Mouse (Mus musculus): Measurements from ENCODE around the gene Ppp1r26. TPM values are rescaled to one million over a fixed set of nuclear protein-coding genes. Genes with fewer than 3 reads are reported as not detected.
A peak's percentile ranks its signal among the peaks of the same experiment; 100 is the strongest.

Ppp1r26 gene
- polyA plus RNA-seq, 1 experiment from 2014 or later, result 5.0 TPM

DNA sequence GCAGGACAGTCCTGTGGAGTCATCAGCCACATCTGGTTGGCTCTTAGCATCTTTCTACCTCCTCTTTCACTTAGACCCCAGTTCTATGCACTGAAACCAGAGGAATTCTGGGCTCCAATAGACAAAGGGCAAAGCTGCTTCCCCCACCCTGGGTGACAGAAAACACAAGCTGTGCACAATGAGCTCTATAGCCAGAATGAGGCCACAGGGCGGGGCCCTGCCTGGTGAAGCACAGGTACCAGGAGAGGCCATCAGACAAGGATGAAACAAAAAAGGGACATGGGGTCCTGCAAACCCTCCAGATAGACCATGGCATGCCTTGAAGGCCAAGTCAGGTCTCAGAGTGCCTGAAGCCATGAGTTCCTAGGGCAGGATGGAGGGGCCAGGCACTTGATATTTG, 30.1 kb upstream of the Ppp1r26 start:
- no peak for DNase-seq (ENCODE audit: low spot score)
- H3K27ac ChIP-seq (replicated peaks), result no peak overlapping the region; the same call in 1 of the 2 replicates
- H3K36me3 ChIP-seq (replicated peaks), result no peaks in the 10 kb centered on the region
- no peaks in the 10 kb centered on the region for H3K9me3 ChIP-seq
- no peaks in the 10 kb centered on the region for H3K27me3 ChIP-seq (replicated peaks; ENCODE audit: low read depth, poor library complexity, severe bottlenecking)
- 79% methylated on average over 1 of the region's 1 CpGs for WGBS
- no peak overlapping the region for H3K4me3 ChIP-seq
- H3K4me1 ChIP-seq, result peaks cover 6% of the 10 kb centered on the region; the same call in 1 of the 2 replicates

DNA sequence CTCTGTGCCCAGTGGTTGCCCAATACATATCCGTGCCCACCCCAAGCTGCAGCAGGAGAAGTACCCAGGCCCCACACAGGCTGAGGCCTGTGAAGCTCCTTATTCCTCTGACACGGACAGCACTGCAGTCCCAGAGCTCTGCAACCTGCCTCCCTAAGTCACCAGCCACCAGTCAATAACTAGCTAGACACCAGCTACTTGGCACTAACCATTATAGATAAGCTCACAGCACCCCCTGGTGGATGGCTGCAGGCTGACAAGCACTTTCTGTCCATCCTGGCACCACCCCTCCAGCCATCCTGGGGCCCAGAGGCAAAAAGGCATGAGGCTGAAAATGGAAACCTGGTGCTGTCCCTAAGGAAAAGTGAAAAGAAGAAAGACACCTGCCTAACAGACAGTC, 28.6 kb upstream of the Ppp1r26 start:
- no peaks in the 10 kb centered on the region for H3K9me3 ChIP-seq
- no peak overlapping the region for H3K27ac ChIP-seq (replicated peaks)
- WGBS, result 40% methylated on average over 2 of the region's 2 CpGs
- H3K4me1 ChIP-seq, result peaks cover 6% of the 10 kb centered on the region; the same call in 1 of the 2 replicates
- no peaks in the 10 kb centered on the region for H3K27me3 ChIP-seq (replicated peaks; ENCODE audit: low read depth, poor library complexity, severe bottlenecking)
- no peaks in the 10 kb centered on the region for H3K36me3 ChIP-seq (replicated peaks)
- no peak overlapping the region for H3K4me3 ChIP-seq
- peak; percentile 89 for DNase-seq (ENCODE audit: low spot score)

DNA sequence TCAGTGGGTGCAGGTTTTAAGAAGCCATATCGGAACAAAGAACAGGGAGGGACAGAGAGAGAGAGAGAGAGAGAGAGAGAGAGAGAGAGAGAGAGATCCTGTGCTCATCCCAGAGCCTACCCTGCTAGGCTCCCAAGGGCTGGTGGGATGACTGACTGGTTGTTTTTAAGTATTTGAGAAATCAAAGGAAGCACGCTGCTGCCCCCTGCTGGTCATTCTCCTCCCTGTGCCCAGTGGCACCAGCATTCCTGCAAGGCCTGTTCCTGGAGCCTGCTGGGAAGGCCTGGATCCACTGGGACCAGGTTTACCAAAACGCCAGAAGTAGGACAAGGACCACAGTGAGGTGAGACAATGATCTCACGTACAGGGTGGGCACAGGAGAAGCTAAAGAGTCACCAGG, 26.7 kb upstream of the Ppp1r26 start:
- WGBS, result 13% methylated on average over 4 of the region's 4 CpGs
- Histone ChIP-seq H3K27me3 (replicated peaks; ENCODE audit: low read depth, poor library complexity, severe bottlenecking) (no peaks in the 10 kb centered on the region), H3K27ac (replicated peaks) (no peak overlapping the region), H3K9me3 (no peaks in the 10 kb centered on the region), H3K36me3 (replicated peaks) (no peaks in the 10 kb centered on the region), H3K4me3 (no peak overlapping the region), H3K4me1 (peaks cover 6% of the 10 kb centered on the region; the same call in 1 of the 2 replicates)
- peak; percentile 90 for DNase-seq (ENCODE audit: low spot score)

DNA sequence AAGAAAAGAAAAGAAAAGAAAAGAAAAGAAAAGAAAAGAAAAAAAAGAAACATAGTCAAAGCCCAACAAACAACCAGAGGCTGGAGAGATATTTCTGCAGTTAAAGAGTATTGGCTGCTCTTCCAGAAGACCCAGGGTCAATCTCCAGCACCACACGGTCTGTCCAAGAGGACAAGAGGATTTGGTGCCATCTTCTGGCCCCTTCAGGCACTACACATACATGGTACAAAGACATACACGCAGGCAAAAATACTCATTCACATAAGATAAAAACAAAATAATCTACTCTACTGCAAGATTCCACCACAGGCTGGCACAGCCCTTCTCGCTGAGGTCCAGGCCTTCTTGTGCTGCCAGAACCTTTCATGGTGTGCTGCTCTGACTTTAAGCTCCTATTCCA, 23.4 kb upstream of the Ppp1r26 start:
- Histone ChIP-seq H3K36me3 (replicated peaks) (no peaks in the 10 kb centered on the region), H3K4me3 (no peak overlapping the region), H3K9me3 (no peaks in the 10 kb centered on the region), H3K4me1 (peaks cover 10% of the 10 kb centered on the region; the same call in 1 of the 2 replicates), H3K27me3 (replicated peaks; ENCODE audit: low read depth, poor library complexity, severe bottlenecking) (no peaks in the 10 kb centered on the region), H3K27ac (replicated peaks) (no peak overlapping the region)
- 30% methylated on average over 3 of the region's 3 CpGs for WGBS
- DNase-seq (ENCODE audit: low spot score), result peak; percentile 66

DNA sequence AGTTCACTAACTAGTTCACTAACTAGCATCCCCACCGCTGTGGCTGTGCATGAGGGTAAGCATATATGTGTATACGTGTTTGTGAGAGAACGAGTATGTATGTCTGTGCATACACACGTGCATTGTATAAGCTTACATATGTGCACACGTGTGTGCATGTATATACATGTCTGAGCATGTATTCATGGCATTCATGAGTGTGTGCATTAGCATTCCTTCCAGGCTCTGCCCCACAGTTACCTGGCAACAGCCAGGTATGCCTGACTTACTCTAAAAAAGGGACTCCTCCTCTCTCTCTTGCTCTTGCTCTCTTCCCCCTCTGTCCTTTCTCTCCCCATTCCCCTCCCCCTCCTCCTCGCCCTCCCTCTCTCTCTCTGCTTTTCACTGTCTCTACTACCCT, 19.4 kb upstream of the Ppp1r26 start:
- peaks cover 3% of the 10 kb centered on the region; the same call in 1 of the 2 replicates for H3K9me3 ChIP-seq
- no peak for DNase-seq (ENCODE audit: low spot score)
- H3K4me3 ChIP-seq, result no peak overlapping the region
- H3K27ac ChIP-seq (replicated peaks), result no peak overlapping the region
- H3K4me1 ChIP-seq, result peaks cover 3% of the 10 kb centered on the region; the same call in 1 of the 2 replicates
- H3K36me3 ChIP-seq (replicated peaks), result no peaks in the 10 kb centered on the region
- H3K27me3 ChIP-seq (replicated peaks; ENCODE audit: low read depth, poor library complexity, severe bottlenecking), result no peaks in the 10 kb centered on the region
- WGBS, result 81% methylated on average over 6 of the region's 6 CpGs

DNA sequence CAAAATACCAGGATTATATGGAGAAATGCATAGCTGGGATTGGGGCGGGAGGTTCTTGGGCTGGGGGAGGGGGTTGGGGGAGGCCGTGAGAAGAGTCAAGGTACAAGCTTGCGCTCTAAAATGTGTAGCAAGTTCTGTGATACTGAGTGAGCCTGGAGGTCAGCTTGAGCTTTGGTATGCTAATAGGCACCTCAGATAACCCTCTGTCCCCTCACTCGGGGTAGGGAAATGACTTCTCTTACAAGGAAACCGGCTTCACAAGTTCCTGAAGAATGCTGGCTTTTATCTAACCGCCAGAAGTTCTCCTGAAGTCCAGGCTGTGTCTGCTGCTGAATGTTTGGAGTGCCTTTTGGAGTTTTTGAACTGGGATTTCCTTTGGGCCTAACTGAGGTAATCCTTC, 15.8 kb upstream of the Ppp1r26 start:
- Histone ChIP-seq H3K4me3 (no peak overlapping the region), H3K36me3 (replicated peaks) (no peaks in the 10 kb centered on the region), H3K4me1 (peaks cover 4% of the 10 kb centered on the region), H3K9me3 (peaks cover 3% of the 10 kb centered on the region; the same call in 1 of the 2 replicates), H3K27me3 (replicated peaks; ENCODE audit: low read depth, poor library complexity, severe bottlenecking) (no peaks in the 10 kb centered on the region), H3K27ac (replicated peaks) (no peak overlapping the region)
- WGBS, result 55% methylated on average over 6 of the region's 6 CpGs
- DNase-seq (ENCODE audit: low spot score), result no peak

DNA sequence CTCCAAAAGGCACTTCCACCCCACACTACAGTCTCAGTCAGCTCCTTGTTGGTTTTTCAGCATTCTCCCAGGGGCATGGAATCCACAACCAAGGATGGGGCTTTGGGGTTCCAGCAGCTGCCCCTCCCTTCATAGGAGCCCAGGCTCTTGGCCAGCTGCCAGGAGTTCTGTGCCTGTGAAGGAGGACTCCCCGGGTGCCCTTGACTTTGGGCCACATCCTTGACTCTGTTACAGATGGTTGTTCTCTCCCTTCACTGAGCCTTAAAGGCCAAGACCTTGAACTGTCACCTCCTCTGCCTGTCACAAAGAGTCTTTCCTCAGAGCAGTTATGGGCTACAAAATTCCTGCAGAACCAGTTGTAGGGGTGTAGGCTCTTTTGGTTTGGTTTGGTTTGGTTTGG, 13.8 kb upstream of the Ppp1r26 start:
- 72% methylated on average over 1 of the region's 1 CpGs for WGBS
- no peaks in the 10 kb centered on the region for H3K36me3 ChIP-seq (replicated peaks)
- H3K27ac ChIP-seq (replicated peaks), result no peak overlapping the region; the same call in 1 of the 2 replicates

DNA sequence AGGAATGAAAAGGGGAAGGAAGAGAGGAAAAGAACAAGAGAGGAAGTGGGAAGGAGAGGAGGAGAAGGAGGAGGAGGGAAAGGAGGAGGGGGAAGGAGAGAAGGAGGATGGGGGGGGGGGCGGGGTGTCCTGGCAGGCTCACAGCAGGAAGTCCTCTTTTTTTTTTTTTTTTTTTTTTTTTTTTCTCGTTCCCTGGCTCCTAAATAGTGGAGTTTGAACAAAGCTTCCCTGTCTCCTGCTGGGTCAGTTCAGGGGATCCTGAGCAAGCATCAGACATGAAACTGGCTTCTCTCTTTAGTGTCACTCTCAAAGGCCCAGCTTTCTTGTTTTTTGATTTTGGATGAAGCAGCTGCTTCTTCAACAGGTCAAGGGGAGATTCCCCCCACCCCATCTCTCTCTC, 13.1 kb upstream of the Ppp1r26 start:
- H3K27me3 ChIP-seq (replicated peaks; ENCODE audit: low read depth, poor library complexity, severe bottlenecking), result no peaks in the 10 kb centered on the region
- H3K4me1 ChIP-seq, result peaks cover 4% of the 10 kb centered on the region
- 20% methylated on average over 2 of the region's 2 CpGs for WGBS
- peaks cover 3% of the 10 kb centered on the region for H3K9me3 ChIP-seq
- no peaks in the 10 kb centered on the region for H3K36me3 ChIP-seq (replicated peaks)
- no peak overlapping the region for H3K27ac ChIP-seq (replicated peaks)
- H3K4me3 ChIP-seq, result no peak overlapping the region
- DNase-seq (ENCODE audit: low spot score), result no peak

More for the DNA sequence above, 13.8 kb upstream of the Ppp1r26 start:
- H3K27me3 ChIP-seq (replicated peaks; ENCODE audit: low read depth, poor library complexity, severe bottlenecking), result no peaks in the 10 kb centered on the region
- no peak overlapping the region for H3K4me3 ChIP-seq
- H3K4me1 ChIP-seq, result peaks cover 4% of the 10 kb centered on the region
- peaks cover 3% of the 10 kb centered on the region for H3K9me3 ChIP-seq
- DNase-seq (ENCODE audit: low spot score), result no peak

DNA sequence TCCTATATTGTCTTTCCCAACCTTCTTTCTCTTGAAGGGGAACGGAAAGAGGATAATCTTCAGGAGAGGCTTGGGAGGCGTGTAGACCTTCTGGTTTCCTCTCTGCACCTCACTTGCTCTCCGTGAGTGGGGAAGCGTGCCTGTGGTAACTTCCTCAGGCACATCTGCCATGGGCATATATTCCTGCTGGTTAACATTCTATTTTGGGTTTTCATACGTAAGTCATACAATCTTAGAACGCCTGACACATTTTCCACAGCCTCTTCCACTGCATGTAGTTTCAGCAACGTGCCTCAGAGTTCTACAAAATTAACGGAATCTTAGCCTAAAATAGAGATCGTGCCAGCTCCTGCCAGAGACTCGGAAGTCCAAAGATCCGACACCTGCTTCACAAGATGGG, 11.2 kb upstream of the Ppp1r26 start:
- WGBS, result 89% methylated on average over 11 of the region's 11 CpGs
- H3K27ac ChIP-seq (replicated peaks), result no peak overlapping the region
- peaks cover 4% of the 10 kb centered on the region for H3K4me1 ChIP-seq

DNA sequence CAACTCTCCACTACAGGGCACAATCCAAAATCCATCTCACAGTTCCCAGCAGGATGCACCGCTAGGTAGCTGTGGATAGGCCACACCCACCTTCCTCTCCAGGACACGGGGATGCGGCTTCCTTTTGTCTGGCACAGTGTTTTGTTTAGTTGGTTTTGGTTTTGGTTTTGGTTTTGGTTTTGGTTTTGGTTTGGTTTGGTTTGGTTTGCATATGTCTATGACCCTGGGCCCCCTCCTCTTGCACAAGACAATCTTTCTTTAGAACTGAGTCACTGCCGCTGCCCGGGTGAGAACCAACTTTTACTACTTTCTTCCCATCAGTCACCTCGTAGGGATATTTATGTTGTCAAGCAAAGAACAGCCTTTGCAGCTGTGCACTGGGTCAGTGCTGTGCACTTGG, 5.8 kb upstream of the Ppp1r26 start:
- Histone ChIP-seq H3K9me3 (no peaks in the 10 kb centered on the region; the same call in 1 of the 2 replicates), H3K4me1 (no peaks in the 10 kb centered on the region), H3K27me3 (replicated peaks; ENCODE audit: low read depth, poor library complexity, severe bottlenecking) (peaks cover 12% of the 10 kb centered on the region), H3K27ac (replicated peaks) (no peak overlapping the region), H3K36me3 (replicated peaks) (no peaks in the 10 kb centered on the region), H3K4me3 (no peak overlapping the region)
- 83% methylated on average over 6 of the region's 6 CpGs for WGBS
- DNase-seq (ENCODE audit: low spot score), result no peak

More for the DNA sequence above, 11.2 kb upstream of the Ppp1r26 start:
- no peaks in the 10 kb centered on the region for H3K36me3 ChIP-seq (replicated peaks)
- no peak for DNase-seq (ENCODE audit: low spot score)
- no peaks in the 10 kb centered on the region; the same call in 1 of the 2 replicates for H3K9me3 ChIP-seq
- H3K4me3 ChIP-seq, result no peak overlapping the region
- no peaks in the 10 kb centered on the region for H3K27me3 ChIP-seq (replicated peaks; ENCODE audit: low read depth, poor library complexity, severe bottlenecking)

DNA sequence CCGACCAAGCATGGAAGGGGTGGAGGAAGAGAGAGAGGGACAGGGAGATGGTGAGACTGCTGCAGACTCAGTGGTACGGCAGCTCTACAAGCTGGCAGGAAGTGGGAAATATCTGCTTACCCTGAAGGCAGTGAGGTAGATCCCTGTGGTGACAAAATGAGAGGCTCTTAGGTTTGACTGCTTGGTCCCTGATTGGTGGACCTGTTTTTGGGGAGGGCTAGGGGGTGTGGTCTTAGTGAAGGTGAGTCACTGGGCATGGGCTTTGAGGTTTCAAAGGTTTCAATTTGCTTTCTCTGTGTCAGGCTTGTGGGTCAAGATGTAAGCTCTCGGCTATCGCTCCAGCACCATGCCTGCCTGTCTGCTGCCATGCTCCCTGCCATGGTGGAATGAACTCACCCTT, 1.5 kb upstream of the Ppp1r26 start:
- H3K27ac ChIP-seq (replicated peaks), result no peak overlapping the region
- 0 out of 2 replicates have a peak, but pooled peaks cover 3% of the 10 kb centered on the region for H3K36me3 ChIP-seq (replicated peaks)
- WGBS, result 77% methylated on average over 4 of the region's 4 CpGs
- no peak overlapping the region for H3K4me3 ChIP-seq
- peaks cover 19% of the 10 kb centered on the region for H3K4me1 ChIP-seq
- no peaks in the 10 kb centered on the region for H3K9me3 ChIP-seq
- no peak for DNase-seq (ENCODE audit: low spot score)
- peaks cover 32% of the 10 kb centered on the region for H3K27me3 ChIP-seq (replicated peaks; ENCODE audit: low read depth, poor library complexity, severe bottlenecking)

DNA sequence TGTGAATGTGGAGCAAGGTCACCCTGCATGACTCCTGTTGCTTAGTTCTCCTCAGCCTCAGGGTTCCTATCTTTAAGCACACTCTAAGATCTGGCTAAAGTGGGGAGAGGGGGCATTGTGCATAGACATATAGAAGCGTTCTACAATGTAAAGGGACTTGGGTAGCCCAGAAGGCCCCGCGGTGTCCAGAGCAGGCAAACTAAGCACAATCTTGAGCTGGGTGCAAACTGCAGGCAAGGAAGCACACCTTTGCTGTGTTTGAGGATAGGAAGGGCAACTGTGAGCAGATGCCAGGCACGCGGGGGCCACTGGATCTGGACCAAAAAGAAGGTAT, 452 bp upstream of the Ppp1r26 start:
- Histone ChIP-seq H3K36me3 (replicated peaks) (peaks cover 13% of the 10 kb centered on the region), H3K27ac (replicated peaks) (peak overlapping the region; percentile 87), H3K27me3 (replicated peaks; ENCODE audit: low read depth, poor library complexity, severe bottlenecking) (peaks cover 32% of the 10 kb centered on the region), H3K4me3 (peak overlapping the region; percentile 84), H3K9me3 (no peaks in the 10 kb centered on the region), H3K4me1 (peaks cover 19% of the 10 kb centered on the region)
- DNase-seq (ENCODE audit: low spot score), result no peak
- 6% methylated on average over 5 of the region's 5 CpGs for WGBS

DNA sequence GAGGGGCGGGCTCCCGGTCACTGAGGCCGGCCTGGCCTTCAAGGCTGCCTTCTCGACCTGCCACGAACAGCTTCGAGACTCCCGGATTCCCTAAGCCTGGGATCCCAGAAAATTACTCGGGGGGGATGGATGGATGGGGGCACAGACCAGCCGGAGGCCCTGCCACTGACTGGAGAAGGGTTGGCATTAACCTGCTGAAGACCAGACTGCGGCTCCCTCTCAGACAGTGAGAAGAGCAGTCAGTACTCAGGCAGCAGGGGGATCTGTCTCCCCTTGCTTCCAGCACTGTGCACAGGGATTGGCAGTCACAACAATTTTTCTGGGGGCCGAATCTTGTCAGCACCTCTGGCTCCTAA, 693 bp downstream of the Ppp1r26 start:
- Histone ChIP-seq H3K9me3 (no peaks in the 10 kb centered on the region), H3K27me3 (replicated peaks; ENCODE audit: low read depth, poor library complexity, severe bottlenecking) (peaks cover 32% of the 10 kb centered on the region), H3K4me3 (peak overlapping the region; percentile 84), H3K4me1 (peaks cover 19% of the 10 kb centered on the region), H3K27ac (replicated peaks) (peak overlapping the region; percentile 87), H3K36me3 (replicated peaks) (peaks cover 25% of the 10 kb centered on the region)
- no peak for DNase-seq (ENCODE audit: low spot score)
- WGBS, result 8% methylated on average over 11 of the region's 11 CpGs

DNA sequence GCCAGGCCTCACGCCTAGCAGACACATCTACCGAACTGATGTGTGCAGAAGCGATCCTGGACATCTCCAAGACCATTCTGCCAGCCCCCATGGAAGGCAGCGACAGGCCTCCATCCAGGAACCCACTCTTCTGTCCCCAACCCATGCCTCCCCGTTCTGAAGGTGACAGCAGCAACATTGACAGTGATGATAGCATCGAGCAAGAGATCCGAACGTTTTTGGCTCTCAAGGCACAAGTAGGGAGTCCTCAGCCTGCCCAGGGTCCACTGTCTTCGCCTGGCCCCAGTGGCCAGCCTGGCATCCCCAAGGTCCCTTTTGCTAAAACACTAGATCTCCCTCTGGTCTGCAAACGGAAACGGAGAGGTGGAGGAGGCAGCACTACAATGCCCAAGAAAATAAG, 5.1 kb downstream of the Ppp1r26 start:
- Histone ChIP-seq H3K27me3 (replicated peaks; ENCODE audit: low read depth, poor library complexity, severe bottlenecking) (peaks cover 13% of the 10 kb centered on the region), H3K9me3 (no peaks in the 10 kb centered on the region), H3K4me3 (no peak overlapping the region), H3K4me1 (peaks cover 12% of the 10 kb centered on the region), H3K36me3 (replicated peaks) (peaks cover 40% of the 10 kb centered on the region), H3K27ac (replicated peaks) (no peak overlapping the region)
- WGBS, result 90% methylated on average over 11 of the region's 11 CpGs
- DNase-seq (ENCODE audit: low spot score), result no peak

Measured in embryonic facial prominence, embryonic 10.5 days (tissue).